Mouse (Mus musculus) kidney, embryonic 16.5 days (tissue): ENCODE data around the gene Sox11. TPM values are rescaled to one million over a fixed set of nuclear protein-coding genes. Genes with fewer than 3 reads are reported as not detected.

Experiments used
- ATAC-seq: fragments of 200-750 bp; cut with Nextera tagmentation; 2 replicates; pipeline ENCODE4 v1.8.0; 2017; ENCODE audit warnings: moderate TSS enrichment; ENCODE audit not compliant: low FRiP score, low TSS enrichment
- H3K27ac ChIP-seq: fragments of 300-500 bp; sonication (generic); 2 replicates; pipeline ENCODE4 v1.5.1; 2014; ENCODE audit warnings: low read length
- H3K27me3 ChIP-seq: fragments of 300-500 bp; sonication (generic); 2 replicates; pipeline ENCODE4 v1.6.1; 2014; ENCODE audit warnings: low read length, control low read depth, mixed read lengths; ENCODE audit not compliant: insufficient read depth
- H3K36me3 ChIP-seq: fragments of 300-500 bp; sonication (generic); 2 replicates; pipeline ENCODE4 v1.6.1; 2014; ENCODE audit warnings: low read length, control low read depth, mixed read lengths; ENCODE audit not compliant: insufficient read depth
- H3K4me1 ChIP-seq: fragments of 300-500 bp; sonication (generic); 2 replicates; pipeline ENCODE4 v1.6.1; 2014; ENCODE audit warnings: low read length, control low read depth, mixed read lengths; ENCODE audit not compliant: insufficient read depth
- H3K4me2 ChIP-seq: fragments of 300-500 bp; sonication (generic); replicated peaks from 2 replicates; pipeline ENCODE4 v1.6.1; 2014; ENCODE audit warnings: low read depth, low read length
- H3K4me3 ChIP-seq: fragments of 300-500 bp; sonication (generic); 2 replicates; pipeline ENCODE4 v1.5.1; 2014; ENCODE audit warnings: mild to moderate bottlenecking, low read length
- H3K9ac ChIP-seq: fragments of 300-500 bp; sonication (generic); replicated peaks from 2 replicates; pipeline ENCODE4 v1.6.1; 2014; ENCODE audit warnings: low read length
- H3K9me3 ChIP-seq: fragments of 300-500 bp; sonication (generic); 2 replicates; pipeline ENCODE4 v1.6.1; 2016; ENCODE audit warnings: low read length, control low read depth
- WGBS: fragments of 180-500 bp; shearing (Covaris S2); extraction: QIAGEN DNeasy Blood & Tissue Kit; methylation state at CpG from one replicate; pipeline ENCODE4 v1.1.7; 2014; 5-methylcytosine and 5-hydroxymethylcytosine counted together
- polyA plus RNA-seq: library from polyadenylated mRNA; unstranded; fragments of >200 nt; fragmentation: Nextera tagmentation; extraction: Ambion mirVana; gene quantifications from 2 replicates; pipeline ENCODE4 v1.2.1, GENCODE M21; 2015

The Sox11 gene
- polyA plus RNA-seq, result 60.2 and 68.5 TPM in 2 replicates

- H3K9ac ChIP-seq, result peak within 1 kb of the TSS; percentile 91
- WGBS, result under 1% methylated on average over 77 of the region's 95 CpGs
- H3K9me3 ChIP-seq, result no peaks in the 10 kb centered on the region
- H3K4me2 ChIP-seq, result peak within 1 kb of the TSS; percentile 61
- ATAC-seq, result peak; percentile 64
- H3K4me1 ChIP-seq, result peaks cover 13% of the 10 kb centered on the region
- H3K27me3 ChIP-seq, result no peaks in the 10 kb centered on the region
- no peaks in the 10 kb centered on the region for H3K36me3 ChIP-seq
- peak within 1 kb of the TSS; percentile 90 for H3K4me3 ChIP-seq
- peak within 1 kb of the TSS; percentile 95 for H3K27ac ChIP-seq
These were observed at the start of gene Sox11 for GRCm38 (mm10) chr12:27341871-27342690. Sox11 (minus strand) TSS chr12:27342574.

GRCm38 (mm10) chr12:27391652-27392305 lies 49.4 kb upstream of the Sox11 start:
- H3K9me3 ChIP-seq, result no peaks in the 10 kb centered on the region
- 41% methylated on average over 7 of the region's 7 CpGs for WGBS

GRCm38 (mm10) chr12:27390439-27390838 lies 48.1 kb upstream of the Sox11 start:
- H3K4me3 ChIP-seq, result no peak overlapping the region
- peak; percentile 59; the same call in 1 of the 2 replicates for ATAC-seq
- H3K36me3 ChIP-seq, result no peaks in the 10 kb centered on the region
- H3K9me3 ChIP-seq, result no peaks in the 10 kb centered on the region
- H3K27me3 ChIP-seq, result no peaks in the 10 kb centered on the region
- no peak overlapping the region for H3K4me2 ChIP-seq
- no peak overlapping the region for H3K27ac ChIP-seq
- WGBS, result 37% methylated on average over 3 of the region's 3 CpGs
- H3K4me1 ChIP-seq, result 0 out of 2 replicates have a peak, but pooled peaks cover 4% of the 10 kb centered on the region
- H3K9ac ChIP-seq, result no peak overlapping the region

More at GRCm38 (mm10) chr12:27391652-27392305, 49.4 kb upstream of the Sox11 start:
- H3K4me3 ChIP-seq, result no peak overlapping the region
- 0 out of 2 replicates have a peak, but pooled peaks cover 4% of the 10 kb centered on the region for H3K4me1 ChIP-seq
- H3K27me3 ChIP-seq, result no peaks in the 10 kb centered on the region
- H3K9ac ChIP-seq, result no peak overlapping the region
- no peak overlapping the region for H3K4me2 ChIP-seq
- H3K27ac ChIP-seq, result no peak overlapping the region
- H3K36me3 ChIP-seq, result no peaks in the 10 kb centered on the region
- ATAC-seq, result no peak

- no peak overlapping the region for H3K9ac ChIP-seq
- no peaks in the 10 kb centered on the region for H3K9me3 ChIP-seq
- H3K36me3 ChIP-seq, result no peaks in the 10 kb centered on the region
- ATAC-seq, result no peak
- 0 out of 2 replicates have a peak, but pooled peaks cover 4% of the 10 kb centered on the region for H3K4me1 ChIP-seq
- no peak overlapping the region for H3K4me2 ChIP-seq
- H3K27ac ChIP-seq, result no peak overlapping the region
- H3K27me3 ChIP-seq, result no peaks in the 10 kb centered on the region
- H3K4me3 ChIP-seq, result no peak overlapping the region
These were observed 47.1 kb upstream of the Sox11 start for GRCm38 (mm10) chr12:27389429-27389828.

GRCm38 (mm10) chr12:27372505-27372904 lies 30.1 kb upstream of the Sox11 start:
- H3K4me3 ChIP-seq, result no peak overlapping the region

GRCm38 (mm10) chr12:27370756-27371155 lies 28.4 kb upstream of the Sox11 start:
- Histone ChIP-seq H3K27ac (no peak overlapping the region), H3K4me3 (no peak overlapping the region), H3K9ac (no peak overlapping the region), H3K36me3 (no peaks in the 10 kb centered on the region), H3K9me3 (no peaks in the 10 kb centered on the region), H3K4me2 (no peak overlapping the region), H3K4me1 (no peaks in the 10 kb centered on the region), H3K27me3 (no peaks in the 10 kb centered on the region)
- 77% methylated on average over 2 of the region's 2 CpGs for WGBS
- ATAC-seq, result no peak

More at GRCm38 (mm10) chr12:27372505-27372904, 30.1 kb upstream of the Sox11 start:
- Histone ChIP-seq H3K4me2 (no peak overlapping the region), H3K9me3 (no peaks in the 10 kb centered on the region), H3K9ac (no peak overlapping the region), H3K27ac (no peak overlapping the region), H3K4me1 (no peaks in the 10 kb centered on the region), H3K36me3 (no peaks in the 10 kb centered on the region), H3K27me3 (no peaks in the 10 kb centered on the region)
- ATAC-seq, result no peak
- WGBS, result 56% methylated on average over 3 of the region's 3 CpGs

- H3K9me3 ChIP-seq, result no peaks in the 10 kb centered on the region
- H3K4me2 ChIP-seq, result no peak overlapping the region
- H3K27ac ChIP-seq, result no peak overlapping the region
- ATAC-seq, result no peak
- no peak overlapping the region for H3K9ac ChIP-seq
- no peaks in the 10 kb centered on the region for H3K27me3 ChIP-seq
- H3K4me3 ChIP-seq, result no peak overlapping the region
- H3K4me1 ChIP-seq, result no peaks in the 10 kb centered on the region
- WGBS, result 81% methylated on average over 2 of the region's 2 CpGs
- H3K36me3 ChIP-seq, result no peaks in the 10 kb centered on the region
These were observed 25.1 kb upstream of the Sox11 start for GRCm38 (mm10) chr12:27367476-27367875.

GRCm38 (mm10) chr12:27363840-27364640 lies 21.7 kb upstream of the Sox11 start:
- no peaks in the 10 kb centered on the region for H3K36me3 ChIP-seq
- no peak overlapping the region for H3K4me2 ChIP-seq
- no peak overlapping the region for H3K27ac ChIP-seq
- H3K4me3 ChIP-seq, result no peak overlapping the region
- H3K9ac ChIP-seq, result no peak overlapping the region
- H3K4me1 ChIP-seq, result no peaks in the 10 kb centered on the region; the same call in 1 of the 2 replicates
- WGBS, result 80% methylated on average over 16 of the region's 16 CpGs
- ATAC-seq, result no peak
- H3K9me3 ChIP-seq, result no peaks in the 10 kb centered on the region
- H3K27me3 ChIP-seq, result no peaks in the 10 kb centered on the region

GRCm38 (mm10) chr12:27357076-27357637 lies 14.8 kb upstream of the Sox11 start:
- no peak overlapping the region for H3K9ac ChIP-seq
- H3K4me1 ChIP-seq, result peaks cover 4% of the 10 kb centered on the region; the same call in 1 of the 2 replicates
- no peaks in the 10 kb centered on the region for H3K9me3 ChIP-seq
- no peak overlapping the region for H3K4me3 ChIP-seq
- no peaks in the 10 kb centered on the region for H3K27me3 ChIP-seq
- no peaks in the 10 kb centered on the region for H3K36me3 ChIP-seq
- H3K27ac ChIP-seq, result no peak overlapping the region
- 26% methylated on average over 12 of the region's 12 CpGs for WGBS
- H3K4me2 ChIP-seq, result no peak overlapping the region
- ATAC-seq, result peak; percentile 39; the same call in 1 of the 2 replicates
